Mouse (Mus musculus) embryonic stem cell, embryonic (primary cell): ENCODE results near the gene Grik2.

ENCODE experiments used
- CTCF ChIA-PET, 4 experiments: fragments of 300-600 bp in 2 of 4; fragments of 350-600 bp in 2 of 4; sonication (Branson Sonifier 250); formaldehyde crosslinking; loops; one replicate each; lab custom pipeline; 2022; ENCODE audit warnings: inconsistent platforms in 2 of 4; lab: Charles Lee
- POLR2A ChIA-PET, 4 experiments: fragments of 300-600 bp in 2 of 4; fragments of 350-600 bp in 2 of 4; sonication (Branson Sonifier 250); formaldehyde crosslinking; loops; one replicate each; lab custom pipeline; 2022; ENCODE audit warnings: antibody characterized with exemption in 4 of 4, inconsistent platforms in 1 of 4; lab: Charles Lee

The Grik2 gene

DNA sequence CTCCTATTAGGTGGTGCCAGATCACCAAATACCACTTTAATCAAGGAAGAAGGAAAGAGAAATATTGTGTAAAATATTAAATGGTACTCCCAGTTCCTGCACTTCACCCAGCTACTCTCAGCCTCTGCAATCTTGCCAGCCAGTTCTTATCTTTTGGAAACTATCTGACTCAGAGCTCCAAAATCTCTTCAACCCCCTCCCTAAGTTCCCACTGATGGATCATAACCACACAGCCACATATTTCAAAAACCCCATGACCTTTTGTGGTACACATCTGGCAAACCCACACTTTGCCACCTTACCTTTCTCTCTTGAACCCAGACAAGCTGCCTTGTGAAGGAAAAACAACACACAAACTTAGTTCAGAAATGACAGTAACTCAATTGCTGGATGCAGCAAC lies 738.2 kb downstream of the Grik2 start:
- POLR2A ChIA-PET, result no interaction called here
- CTCF ChIA-PET, result no interaction called here

DNA sequence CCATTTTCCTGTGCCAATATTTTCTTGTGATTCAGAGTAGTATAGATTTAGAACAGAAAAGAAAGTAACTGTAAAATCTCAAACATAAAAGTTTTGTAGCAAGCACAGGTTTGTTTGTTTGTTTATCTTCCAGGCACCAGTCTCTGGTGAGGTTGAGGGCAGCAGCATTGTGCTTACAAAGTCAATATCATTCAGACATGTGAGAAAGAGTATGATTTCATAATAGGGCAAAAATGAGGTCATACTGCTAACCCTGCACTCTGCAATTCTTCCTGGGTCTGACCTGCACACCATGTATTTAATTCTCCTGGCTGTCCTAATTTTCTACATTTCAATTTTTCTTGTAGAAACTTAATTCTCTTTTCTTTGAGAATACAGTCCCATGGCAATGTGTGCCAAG lies 739.2 kb downstream of the Grik2 start:
- POLR2A ChIA-PET, result no interaction called here

More for the DNA sequence above, 739.2 kb downstream of the Grik2 start:
- CTCF ChIA-PET, result no interaction called here
